Mouse (Mus musculus): ENCODE results near the gene Hoxa4.

- peak; percentile 75 for TF ChIP-seq CTCF (IDR thresholded peaks at IDR 0.05; ENCODE audit: low read depth)
- TF ChIP-seq EP300 (IDR thresholded peaks at IDR 0.05; ENCODE audit: low read depth): no peak
These were observed 19.8 kb upstream of the Hoxa4 start for GRCm38 (mm10) chr6:52211170-52211935.
